Mouse (Mus musculus): Measurements from ENCODE around the gene Trappc10.

Gene Trappc10

DNA sequence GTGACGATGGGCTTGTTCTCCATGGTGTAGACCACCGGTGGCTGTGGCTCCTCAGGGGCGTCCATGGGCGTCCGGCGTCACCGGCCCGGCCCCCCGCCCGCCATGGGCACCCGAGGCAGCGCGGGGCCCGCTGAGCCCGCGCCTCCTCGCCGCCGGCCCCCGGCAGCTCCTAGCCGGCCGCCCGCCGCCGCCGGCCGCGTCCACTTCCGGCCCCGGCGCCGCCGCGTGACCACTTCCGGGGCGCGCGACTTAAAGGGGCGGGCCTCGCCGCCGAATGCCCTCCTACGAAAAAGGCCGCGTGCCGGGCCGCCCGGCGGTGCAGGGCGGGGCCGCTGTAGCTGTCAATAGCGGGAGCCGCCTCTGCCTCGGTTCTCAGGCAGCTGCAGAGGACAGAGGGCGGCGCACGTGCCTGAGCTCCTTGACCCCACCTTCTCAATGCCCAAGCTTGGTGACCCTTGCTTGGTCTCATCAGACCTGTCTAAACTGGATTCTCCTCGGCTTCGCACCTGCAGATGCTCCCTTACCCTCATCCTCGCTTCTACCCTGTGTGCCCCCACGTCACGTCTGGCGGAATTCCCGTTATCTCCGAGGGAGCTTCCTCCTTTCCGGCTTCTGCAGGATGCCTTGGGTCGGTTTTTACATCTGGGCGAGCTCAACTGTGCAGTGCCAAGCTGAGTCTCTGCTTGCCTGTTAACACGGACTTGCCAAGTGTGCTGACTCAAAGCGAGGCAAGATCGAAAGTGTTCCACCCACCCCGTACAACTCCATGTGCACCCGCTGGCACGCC lies at the start of gene Trappc10:
Trappc10 (minus strand) TSS at position 204 of the 787 bp plus-strand sequence.
- DNase-seq (ENCODE audit: low spot score), result peak; percentile 85

DNA sequence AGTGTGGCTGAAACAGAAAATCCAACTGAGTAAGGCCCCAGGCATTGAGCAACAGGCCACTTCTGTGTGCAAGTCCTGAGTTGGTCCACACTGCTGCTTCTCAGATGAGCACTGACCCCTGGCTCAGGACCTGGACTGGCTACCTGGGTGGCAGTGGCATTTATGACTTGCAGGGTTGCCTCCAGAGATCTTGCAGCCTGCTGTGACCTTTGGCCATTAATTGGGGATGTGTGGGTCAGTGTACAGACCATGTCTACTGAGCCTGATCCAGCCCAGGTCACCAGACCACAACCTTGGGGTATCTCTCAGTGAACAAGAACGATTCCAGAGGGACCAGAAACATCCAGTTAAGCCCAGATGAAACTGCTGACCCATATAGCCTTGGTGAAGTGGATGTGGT lies 49.1 kb upstream of the Trappc10 start:
- no peak for DNase-seq (ENCODE audit: low spot score)

DNA sequence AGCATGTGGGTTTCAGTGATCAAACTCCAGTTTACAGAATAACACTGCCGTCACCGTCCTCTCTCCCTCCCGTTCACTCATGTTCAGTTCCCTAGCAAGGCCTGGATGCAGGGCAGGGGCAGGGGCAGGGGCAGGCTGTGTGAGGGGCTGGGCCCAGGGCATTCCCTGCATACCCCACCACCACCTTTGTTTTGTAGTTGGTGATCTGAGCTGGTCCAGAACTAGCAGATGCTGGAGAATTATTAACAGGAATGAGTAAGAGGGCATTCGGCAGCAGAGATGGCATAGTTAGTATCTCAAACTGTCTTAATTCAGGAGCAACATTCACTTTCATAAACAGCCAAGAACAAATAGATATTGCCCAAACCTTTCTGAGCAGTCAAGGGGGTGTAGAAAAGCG lies 47.9 kb upstream of the Trappc10 start:
- no peak for DNase-seq (ENCODE audit: low spot score)

DNA sequence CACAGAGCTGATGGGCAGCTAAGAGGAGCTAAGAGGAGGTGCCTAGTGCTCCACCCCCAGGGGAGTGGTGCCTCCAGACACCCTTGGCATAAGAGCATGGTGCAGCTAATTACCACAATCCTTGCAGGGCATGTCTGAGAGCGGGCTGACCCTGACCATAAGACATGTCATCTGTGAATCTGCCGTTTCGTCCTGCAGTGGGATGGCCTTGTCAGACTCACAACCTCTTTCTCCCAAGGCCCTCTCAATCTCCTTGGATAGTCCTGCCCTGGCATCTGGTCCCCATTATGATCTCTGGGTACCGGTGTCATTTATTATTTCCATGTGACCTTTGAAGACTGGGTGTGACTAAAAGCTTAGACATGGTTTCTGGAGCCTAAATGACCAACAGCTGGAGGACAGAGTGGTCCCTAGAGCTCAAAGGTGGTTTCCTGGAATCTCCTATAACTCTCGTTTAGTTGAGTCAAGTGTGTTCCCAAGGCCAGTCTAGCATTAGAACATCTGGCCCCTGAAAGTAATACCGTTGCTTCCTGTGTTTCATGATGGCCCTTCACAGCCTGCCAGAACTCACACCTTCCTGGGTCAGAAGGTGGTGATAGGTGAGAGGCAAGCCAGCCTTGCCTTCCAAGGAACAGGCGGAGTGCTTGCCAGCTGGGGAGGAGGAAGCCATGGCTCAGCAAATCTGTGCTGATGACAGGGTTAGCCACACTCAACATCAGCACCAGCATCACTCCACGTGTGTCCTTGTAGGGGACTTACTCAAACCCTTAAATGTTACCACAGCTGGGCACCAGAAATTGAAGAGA lies 46.5 kb upstream of the Trappc10 start:
- DNase-seq (ENCODE audit: low spot score), result no peak

DNA sequence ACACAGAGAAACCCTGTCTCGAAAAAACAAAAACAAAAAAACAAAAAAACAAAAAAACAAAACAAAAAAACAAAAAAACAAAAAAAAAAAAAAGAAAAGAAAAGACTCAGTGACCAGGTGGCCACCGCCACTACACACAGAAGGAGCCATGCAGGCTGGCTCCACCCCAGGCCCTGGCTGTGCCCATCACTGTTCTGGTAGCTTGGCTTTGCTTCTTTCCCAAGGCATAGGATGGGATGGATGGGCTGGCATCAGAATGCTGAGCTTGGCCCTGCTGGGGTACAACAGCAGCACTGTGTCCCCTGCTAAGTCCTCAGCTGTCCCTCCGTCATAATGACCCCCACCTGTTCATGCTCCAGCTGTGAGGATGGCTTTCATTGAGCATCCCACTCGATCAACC lies 44.5 kb upstream of the Trappc10 start:
- no peak for DNase-seq (ENCODE audit: low spot score)

DNA sequence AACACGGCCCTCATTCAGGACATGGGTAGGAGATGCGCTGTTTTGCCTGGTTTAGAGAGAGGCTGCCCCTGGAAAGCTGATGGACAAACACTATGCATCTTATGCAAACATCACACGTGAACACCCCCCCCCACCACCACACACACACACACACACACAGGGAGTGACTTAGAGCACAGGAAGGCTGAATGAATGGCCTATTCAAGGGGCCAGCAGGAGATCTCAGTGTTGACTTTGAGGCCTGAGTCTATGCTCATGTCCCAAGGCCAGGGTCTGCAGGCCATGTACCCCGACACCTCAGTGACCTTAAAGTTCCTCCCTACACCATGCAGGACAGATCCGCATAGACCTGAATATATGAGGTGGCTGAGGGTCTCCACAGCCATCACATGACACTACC lies 43.7 kb upstream of the Trappc10 start:
- DNase-seq (ENCODE audit: low spot score), result no peak

DNA sequence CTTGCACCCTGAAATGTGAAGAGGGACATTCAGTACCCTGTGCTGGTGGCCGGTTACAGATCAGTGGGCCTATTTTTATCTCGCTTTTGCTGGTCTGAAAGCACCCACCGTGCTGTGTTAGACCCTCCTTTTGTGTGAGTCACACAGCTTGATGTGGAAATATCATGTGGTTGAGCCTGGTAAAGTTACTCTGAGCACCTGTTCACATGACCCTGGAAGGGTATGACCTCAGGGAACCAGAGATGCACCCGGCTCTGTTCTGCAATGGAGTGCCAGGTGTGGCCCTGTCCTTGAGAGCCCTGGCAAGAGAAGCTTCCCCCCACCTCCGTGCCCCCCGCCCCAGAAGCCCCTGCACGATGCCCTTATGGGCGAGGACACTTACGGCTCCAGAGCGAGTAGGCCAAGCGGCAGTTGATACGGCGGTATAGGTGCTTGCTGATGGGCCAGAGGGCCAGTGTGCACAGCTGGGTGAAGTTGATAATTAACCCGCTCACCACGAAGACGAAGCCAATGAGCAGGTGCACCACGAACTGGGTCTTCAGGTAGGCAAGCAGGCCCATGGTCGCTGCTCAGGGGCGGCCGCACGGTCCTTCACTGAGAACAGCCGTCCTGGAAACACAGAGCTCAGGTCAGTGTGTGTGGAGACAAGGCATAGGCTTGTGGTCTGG lies 43.2 kb upstream of the Trappc10 start:
- DNase-seq (ENCODE audit: low spot score), result no peak

DNA sequence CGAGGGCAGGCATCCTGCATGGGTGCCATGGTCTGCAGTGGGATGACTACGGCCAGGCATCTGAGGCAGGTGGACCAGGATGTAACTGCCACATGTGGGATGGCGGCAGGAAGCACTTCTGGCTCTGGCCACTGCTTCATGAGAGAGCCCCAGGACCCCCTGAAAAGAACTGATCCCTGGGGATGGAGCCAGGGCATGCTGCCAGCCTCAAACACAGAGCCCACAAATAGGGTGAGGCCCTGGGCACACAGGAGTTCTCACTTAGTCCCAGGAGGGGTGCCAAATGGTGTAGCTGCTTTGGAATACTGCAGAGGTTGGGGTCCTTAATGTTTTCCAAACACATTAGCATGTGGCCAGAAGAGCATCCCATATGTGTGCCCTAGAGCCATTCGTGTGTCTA lies 41.5 kb upstream of the Trappc10 start:
- DNase-seq (ENCODE audit: low spot score), result no peak

DNA sequence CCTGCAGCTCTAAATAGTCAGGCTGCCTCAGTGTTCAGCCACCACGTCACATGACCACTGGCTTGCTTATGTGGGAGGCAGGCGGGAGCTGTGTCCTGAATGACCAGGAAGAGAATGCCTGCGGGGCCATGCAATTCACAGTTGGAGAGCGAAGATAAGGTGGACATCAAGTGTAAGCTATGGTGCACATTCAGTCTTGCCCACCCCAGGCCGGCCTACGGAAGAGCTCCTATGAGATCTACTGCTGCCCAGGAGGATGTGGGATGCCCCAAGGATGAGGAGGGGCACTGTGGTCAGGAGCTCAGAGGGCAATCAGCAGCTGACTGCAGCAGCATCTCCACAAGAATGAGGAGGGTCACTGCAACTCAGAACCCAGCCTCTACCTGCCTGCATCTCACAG lies 41.0 kb upstream of the Trappc10 start:
- DNase-seq (ENCODE audit: low spot score), result no peak

DNA sequence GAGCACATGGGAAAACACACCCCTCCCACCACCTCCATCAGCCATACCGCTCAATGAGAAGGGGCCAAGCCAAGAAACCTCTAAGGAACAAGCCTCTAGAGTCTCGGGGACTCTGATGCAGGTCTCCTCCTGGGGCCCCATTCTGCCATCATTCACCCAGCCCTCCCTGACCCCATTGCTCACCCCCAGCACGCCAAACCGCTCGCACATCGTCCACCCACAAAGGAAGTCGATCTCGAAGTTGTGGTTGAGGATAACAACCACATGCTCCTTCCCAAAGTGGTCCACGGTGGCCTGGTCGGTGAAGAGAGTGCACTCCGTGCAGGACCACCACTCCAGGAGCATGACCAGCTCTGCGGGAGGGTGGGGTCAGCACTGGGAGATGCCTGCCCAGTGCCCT lies 40.4 kb upstream of the Trappc10 start:
- DNase-seq (ENCODE audit: low spot score), result no peak

DNA sequence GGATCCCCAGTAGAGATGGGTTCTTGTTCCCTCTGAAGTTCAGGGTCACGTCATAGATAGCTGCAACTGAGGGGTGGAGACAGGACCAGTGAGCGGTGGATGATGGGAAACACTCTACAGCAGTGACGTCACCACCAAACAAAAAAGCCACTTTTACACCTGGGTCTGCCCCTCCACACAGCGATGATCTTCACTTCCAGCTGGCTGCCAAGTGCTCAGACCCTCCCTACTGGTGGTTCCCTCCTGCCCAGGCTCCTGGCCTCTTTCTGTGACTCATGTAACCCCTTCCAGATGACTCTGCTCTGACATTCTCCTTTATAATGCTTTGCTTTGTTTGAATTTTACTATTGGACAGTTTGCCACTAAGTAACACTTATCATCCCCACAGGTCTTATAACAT lies 38.0 kb upstream of the Trappc10 start:
- no peak for DNase-seq (ENCODE audit: low spot score)

DNA sequence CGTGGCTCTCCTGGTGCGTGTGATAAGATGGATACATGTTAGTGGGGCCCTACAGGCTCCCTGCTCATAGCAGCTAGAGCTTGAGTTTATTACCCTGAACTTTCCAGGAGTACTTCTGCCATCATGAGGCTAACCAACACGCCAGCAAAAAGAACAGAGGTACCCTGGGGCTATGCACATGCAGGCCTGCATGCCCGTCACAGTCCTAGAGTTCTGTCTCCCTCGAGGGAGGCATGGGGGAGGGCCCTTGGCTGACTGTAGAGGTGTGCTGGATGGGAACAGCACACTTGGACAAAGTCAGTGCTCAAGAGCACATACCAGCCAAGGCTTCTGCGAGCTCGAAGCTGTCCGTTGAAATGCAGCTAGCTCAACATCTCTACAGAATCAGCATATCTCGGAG lies 36.0 kb upstream of the Trappc10 start:
- DNase-seq (ENCODE audit: low spot score), result no peak

DNA sequence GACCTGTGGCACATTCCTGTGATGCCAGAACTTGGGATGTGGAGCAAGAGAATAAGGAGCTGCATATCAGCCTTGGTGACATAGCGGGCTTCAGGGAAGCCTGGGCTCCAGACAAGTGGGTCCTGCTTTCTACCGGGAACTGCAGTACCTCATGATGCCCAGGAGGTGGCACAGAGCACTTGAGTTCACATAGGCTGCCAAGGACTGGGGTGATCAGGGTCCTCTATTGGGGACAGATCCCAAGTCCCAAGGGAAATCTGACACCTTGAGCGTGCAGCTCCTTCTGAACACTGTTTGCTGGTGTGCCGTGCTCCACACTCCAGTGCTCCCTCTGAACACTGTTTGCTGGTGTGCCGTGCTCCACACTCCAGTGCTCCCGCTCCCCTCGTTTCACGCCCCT lies 34.8 kb upstream of the Trappc10 start:
- DNase-seq (ENCODE audit: low spot score), result peak; percentile 69

DNA sequence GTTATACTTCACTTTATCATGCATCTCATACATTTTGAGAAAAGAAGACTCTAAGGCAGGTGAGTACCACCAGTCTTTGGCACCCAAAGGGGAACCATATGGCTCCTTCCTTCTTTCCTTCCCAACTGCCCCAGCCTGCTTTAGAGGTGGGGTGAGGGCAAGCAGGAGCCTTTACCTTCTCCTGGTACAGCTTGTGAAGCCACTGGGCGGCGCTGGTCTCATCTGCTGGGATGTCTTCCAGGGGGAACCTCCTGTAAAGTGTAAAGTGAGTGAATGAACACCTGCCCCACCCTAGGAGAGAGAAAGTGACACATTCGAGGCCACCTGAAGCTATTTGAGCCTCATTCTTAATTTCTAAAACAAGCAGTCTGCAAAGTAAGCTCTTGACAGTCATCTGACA lies 33.4 kb upstream of the Trappc10 start:
- DNase-seq (ENCODE audit: low spot score), result no peak

DNA sequence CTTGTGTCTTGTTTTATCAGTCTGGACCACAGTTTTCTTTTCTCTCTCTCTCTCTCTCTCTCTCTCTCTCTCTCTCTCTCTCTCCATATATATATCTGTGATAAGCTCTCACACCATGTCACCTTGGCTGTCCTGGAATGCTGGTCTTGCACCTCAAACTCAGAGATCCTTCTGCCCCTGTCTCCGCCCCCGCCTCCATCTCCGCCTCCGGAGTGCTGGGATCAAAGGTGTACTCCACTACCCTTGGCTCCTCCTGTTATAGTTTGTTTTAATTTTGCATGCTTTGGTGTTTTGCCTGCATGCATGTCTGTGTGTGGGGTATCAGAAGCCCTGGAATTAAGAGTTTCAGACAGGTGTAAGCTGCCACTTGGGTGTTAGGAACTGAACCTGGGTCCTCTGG lies 31.8 kb upstream of the Trappc10 start:
- no peak for DNase-seq (ENCODE audit: low spot score)

DNA sequence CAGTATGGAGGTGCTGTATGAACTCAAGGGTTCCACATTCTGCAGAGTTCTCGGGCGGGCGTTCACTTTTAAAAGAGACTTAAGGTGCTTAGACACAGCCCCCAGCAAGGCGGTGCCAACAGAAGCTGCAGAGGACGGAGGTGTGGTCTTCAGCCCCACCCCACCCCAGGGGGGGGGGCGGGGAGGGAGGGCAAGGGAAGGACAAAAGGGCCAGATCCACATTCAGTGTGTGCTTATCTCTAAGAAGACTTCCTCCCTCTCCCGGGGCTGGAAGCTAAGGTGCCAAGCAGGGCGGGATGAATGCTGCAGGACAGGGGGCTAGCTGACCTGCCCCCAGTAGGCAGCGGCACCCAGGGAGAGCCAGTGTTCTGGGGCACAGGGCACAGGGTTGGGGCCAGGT lies 28.5 kb upstream of the Trappc10 start:
- no peak for DNase-seq (ENCODE audit: low spot score)

DNA sequence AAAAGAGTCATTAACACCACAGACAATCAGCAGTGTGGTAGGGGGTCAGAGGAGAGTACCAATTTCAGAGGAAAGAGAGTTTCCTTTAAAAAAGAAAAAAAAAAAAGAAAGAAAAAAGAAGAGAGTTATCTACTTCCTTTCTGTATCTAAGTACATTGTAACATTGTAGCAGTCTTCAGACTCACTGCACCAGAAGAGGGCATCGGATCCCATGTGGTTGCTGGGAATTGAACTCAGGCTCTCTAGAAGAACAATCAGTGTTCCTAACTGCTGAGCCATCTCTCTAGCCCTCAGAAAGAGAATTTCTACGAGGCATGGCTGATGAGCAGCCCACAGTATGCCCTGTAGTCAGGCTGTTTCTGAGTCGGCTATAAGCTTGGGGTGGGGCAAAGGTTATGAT lies 21.4 kb upstream of the Trappc10 start:
- no peak for DNase-seq (ENCODE audit: low spot score)

DNA sequence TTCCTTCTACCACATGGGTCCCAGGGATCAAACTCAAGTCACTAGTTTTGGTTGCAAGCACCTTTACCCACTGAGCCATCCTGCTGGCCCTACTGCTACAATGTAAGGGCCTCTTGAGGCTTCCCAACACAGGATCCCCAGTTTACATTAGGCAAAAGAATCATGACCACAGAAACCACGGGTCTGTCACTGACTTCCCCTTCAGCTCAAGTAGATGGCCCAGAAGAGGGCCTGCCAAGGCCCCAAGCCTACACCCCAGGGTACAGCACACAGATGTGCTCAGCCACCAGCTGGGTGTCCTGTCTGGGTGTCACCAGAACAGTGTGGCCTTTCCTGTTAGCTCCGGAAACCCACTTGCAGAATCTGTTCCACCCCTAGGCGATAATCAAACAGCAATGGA lies 20.3 kb upstream of the Trappc10 start:
- no peak for DNase-seq (ENCODE audit: low spot score)

DNA sequence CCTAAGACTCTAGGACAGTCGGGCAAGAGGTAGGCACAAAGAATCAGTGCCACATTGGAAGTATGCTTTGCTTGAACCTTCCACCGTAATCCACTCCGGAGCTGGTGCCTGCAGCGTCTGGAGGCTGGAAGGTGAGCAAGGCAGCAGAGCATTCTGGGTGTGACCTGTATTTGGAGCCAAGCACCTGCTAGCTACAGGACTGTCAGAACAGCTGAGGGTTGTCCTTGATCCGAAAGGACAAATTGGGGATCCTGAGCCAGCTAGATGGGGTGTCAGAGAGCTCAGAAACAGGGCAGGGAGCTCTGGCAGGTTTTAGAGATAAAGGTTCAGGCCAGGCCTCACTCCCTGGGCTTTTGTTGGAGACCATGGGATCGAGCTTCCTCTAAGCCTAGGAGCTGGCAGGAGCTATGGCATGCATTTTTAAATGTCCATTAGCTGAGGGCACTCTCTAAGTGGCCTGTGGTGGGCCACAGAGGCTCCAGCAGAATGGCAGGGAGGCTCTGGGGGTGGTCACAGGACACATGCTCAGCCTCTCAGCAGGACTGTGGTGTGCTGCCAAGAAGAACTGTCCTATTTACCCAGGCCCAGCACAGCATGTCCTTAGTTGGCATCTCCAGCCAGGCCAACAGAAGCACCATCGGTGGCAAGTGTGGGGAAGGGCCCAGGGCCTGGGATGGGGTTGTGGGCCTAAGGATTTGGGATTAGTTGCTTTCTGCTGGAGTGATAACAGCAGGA lies 16.6 kb upstream of the Trappc10 start:
- no peak for DNase-seq (ENCODE audit: low spot score)

DNA sequence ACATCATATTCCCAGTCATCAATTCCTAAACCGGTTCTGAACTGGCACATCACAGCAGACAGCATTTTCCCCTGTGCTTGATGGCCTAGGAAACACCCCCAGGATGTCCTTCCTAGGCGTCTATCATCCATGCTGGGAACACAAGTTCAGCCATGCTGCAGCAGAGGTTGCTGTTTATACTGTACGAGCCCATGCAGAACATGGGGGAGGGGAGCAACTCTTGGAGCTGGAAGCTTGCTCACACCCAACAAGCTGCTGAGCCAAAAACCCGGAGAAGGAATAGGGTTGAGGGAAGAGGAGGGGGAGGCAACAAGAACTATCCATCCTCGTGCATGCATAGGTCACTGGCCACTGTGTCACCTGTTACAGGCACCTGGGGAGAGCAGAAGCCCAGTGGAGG lies 15.9 kb upstream of the Trappc10 start:
- no peak for DNase-seq (ENCODE audit: low spot score)

DNA sequence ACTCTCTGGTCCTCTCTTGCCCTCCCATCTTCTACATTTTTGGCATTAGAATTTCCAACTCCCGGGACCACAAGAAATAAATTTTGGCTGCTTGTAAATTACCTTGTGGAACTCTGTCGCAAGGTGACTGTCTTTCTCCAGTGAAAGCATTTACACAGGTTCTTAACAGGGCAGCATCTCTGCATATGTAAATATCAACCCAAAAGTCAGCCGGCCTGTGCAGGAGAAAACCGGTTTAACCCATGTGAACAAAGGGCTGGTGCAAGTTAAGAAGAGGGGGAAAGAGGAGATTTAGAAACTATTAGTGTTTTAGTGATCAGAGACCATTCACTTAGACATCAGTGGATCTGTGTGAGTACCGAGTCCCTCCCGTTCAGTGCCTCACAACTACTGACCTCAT lies 15.3 kb upstream of the Trappc10 start:
- no peak for DNase-seq (ENCODE audit: low spot score)

DNA sequence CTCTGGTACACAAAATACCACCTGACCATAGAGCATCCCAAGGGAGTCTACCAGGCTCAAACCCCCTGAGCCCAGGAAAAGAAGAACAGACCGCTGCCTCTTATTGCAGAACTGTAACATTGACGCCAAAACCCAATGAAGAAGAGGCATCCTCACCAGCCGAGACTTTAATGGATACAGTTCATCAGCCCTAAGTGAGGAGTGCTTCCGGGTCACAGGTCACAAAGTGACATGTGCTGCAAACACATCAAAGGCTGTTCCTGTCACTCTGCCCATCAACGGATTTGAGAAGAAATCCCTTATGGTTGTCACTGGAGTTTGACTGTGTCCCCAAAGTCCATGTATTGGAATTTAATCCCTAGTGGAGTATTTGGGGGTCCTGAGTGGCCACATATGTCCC lies 14.8 kb upstream of the Trappc10 start:
- DNase-seq (ENCODE audit: low spot score), result no peak
